Mouse (Mus musculus) skeletal muscle tissue, postnatal 0 days (tissue): ENCODE data around the gene Mboat7. TPM values are rescaled to one million over a fixed set of nuclear protein-coding genes. Genes with fewer than 3 reads are reported as not detected.

ENCODE experiments used
- microRNA-seq, 2 experiments: library from miRNA; unstranded; fragments of <30 nt; microRNA quantifications; one replicate each; pipeline ENCODE4; 2016
- polyA plus RNA-seq: library from polyadenylated mRNA; unstranded; fragments of >200 nt; fragmentation: Nextera tagmentation; extraction: Ambion mirVana; gene quantifications from 2 replicates; pipeline ENCODE4 v1.2.1, GENCODE M21; 2015

The Mboat7 gene
- polyA plus RNA-seq, result 18.1 and 19.9 TPM in 2 replicates

GRCm38 (mm10) chr7:3692987-3693808, at the start of gene Mboat7:
Mboat7 (minus strand) TSS chr7:3693523.

GRCm38 (mm10) chr7:3720268-3720667, 26.9 kb upstream of the Mboat7 start, which contains the start of gene Pirb:
Pirb (minus strand) TSS chr7:3720391.

GRCm38 (mm10) chr7:3703879-3704441, 10.6 kb upstream of the Mboat7 start, which contains the start of gene Rps9:
Rps9 (plus strand) TSS chr7:3703993.

GRCm38 (mm10) chr7:3692382-3692986, 839 bp downstream of the Mboat7 start, which contains the start of gene Tsen34:
Tsen34 (plus strand) TSS chr7:3692863.

GRCm38 (mm10) chr7:3677342-3677741, 16.0 kb downstream of the Mboat7 start, which contains the start of gene Tmc4:
Tmc4 (minus strand) TSS chr7:3677553.

GRCm38 (mm10) chr7:3665215-3666114, 27.9 kb downstream of the Mboat7 start, which contains the start of gene Leng1:
Leng1 (minus strand) TSS chr7:3665840.

GRCm38 (mm10) chr7:3644672-3645487, 48.4 kb downstream of the Mboat7 start, which contains the start of gene Cnot3:
Cnot3 (plus strand) TSS chr7:3645268.

GRCm38 (mm10) chr7:3629543-3630477, 63.5 kb downstream of the Mboat7 start, which contains the start of the genes Tfpt and Prpf31:
Tfpt (minus strand) TSS chr7:3629929.
Prpf31 (plus strand) TSS chr7:3629985.

Small RNA genes lying within 50 kb of the gene (microRNA-seq; reads per million reads assigned to microRNA genes)
- 1.1 to 1.2 reads per million in 2 experiments for gene Mir3572

Other genes starting within 250 kb of the Mboat7 start
- 0.30 and 0.50 TPM in 2 replicates for gene Tarm1, start 190.9 kb downstream of the Mboat7 start, polyA plus RNA-seq
- 0.11 and 0.63 TPM in 2 replicates for gene Oscar, start 77.4 kb downstream of the Mboat7 start, polyA plus RNA-seq
- gene Ndufa3, start 76.2 kb downstream of the Mboat7 start, polyA plus RNA-seq, result 587 and 742 TPM in 2 replicates
- gene Tfpt, start 63.6 kb downstream of the Mboat7 start, polyA plus RNA-seq, result 17.1 and 22.7 TPM in 2 replicates
- gene Prpf31, start 63.5 kb downstream of the Mboat7 start, polyA plus RNA-seq, result 32.9 and 39.9 TPM in 2 replicates
- gene Cnot3, start 48.3 kb downstream of the Mboat7 start, polyA plus RNA-seq, result 19.8 and 23.6 TPM in 2 replicates
- gene Leng1, start 27.7 kb downstream of the Mboat7 start, polyA plus RNA-seq, result 21.7 and 23.7 TPM in 2 replicates
- gene Tmc4, start 16.0 kb downstream of the Mboat7 start, polyA plus RNA-seq, result 1.9 and 2.5 TPM in 2 replicates
- 117 and 137 TPM in 2 replicates for gene Tsen34, start 660 bp downstream of the Mboat7 start, polyA plus RNA-seq
- 882 and 890 TPM in 2 replicates for gene Rps9, start 10.5 kb upstream of the Mboat7 start, polyA plus RNA-seq
- 2.0 and 3.0 TPM in 2 replicates for gene Pirb, start 26.9 kb upstream of the Mboat7 start, polyA plus RNA-seq
- 0.17 TPM in 1 of 2 replicates, not detected in the other for gene Gm15448, start 132.2 kb upstream of the Mboat7 start, polyA plus RNA-seq
- 0.28 and 0.62 TPM in 2 replicates for gene Pira2, start 151.5 kb upstream of the Mboat7 start, polyA plus RNA-seq
- gene Gm14548, start 204.6 kb upstream of the Mboat7 start, polyA plus RNA-seq, result 0.13 and 0.28 TPM in 2 replicates
- 0.09 and 0.10 TPM in 2 replicates for gene Lilra6, start 222.0 kb upstream of the Mboat7 start, polyA plus RNA-seq